Mouse (Mus musculus) thymus, adult 18-20 months (tissue): ENCODE data around the gene Babam1.

Experiments
- DNase-seq, 2 experiments: peaks; one replicate each; pipeline ENCODE4 v3.0.0; 2022; ENCODE audit warnings: mixed read lengths in 2 of 2

The Babam1 gene

GRCm38 (mm10) chr8:71381971-71382961 lies 14.4 kb upstream of the Babam1 start:
- DNase-seq: peak; percentile 57 to 65

GRCm38 (mm10) chr8:71383396-71383795 lies 13.3 kb upstream of the Babam1 start:
- DNase-seq: no peak

- DNase-seq: no peak
These were observed 12.8 kb upstream of the Babam1 start for GRCm38 (mm10) chr8:71383860-71384259.

GRCm38 (mm10) chr8:71385212-71385835 lies 11.3 kb upstream of the Babam1 start:
- no peak for DNase-seq

GRCm38 (mm10) chr8:71388267-71388666 lies 8.4 kb upstream of the Babam1 start:
- no peak for DNase-seq

- DNase-seq: no peak
These were observed 5.0 kb upstream of the Babam1 start for GRCm38 (mm10) chr8:71391696-71392095.

GRCm38 (mm10) chr8:71392391-71392790 lies 4.3 kb upstream of the Babam1 start:
- DNase-seq: no peak

GRCm38 (mm10) chr8:71392871-71393270 lies 3.8 kb upstream of the Babam1 start:
- no peak for DNase-seq

- DNase-seq: no peak
These were observed 2.2 kb upstream of the Babam1 start for GRCm38 (mm10) chr8:71394481-71394880.

- no peak for DNase-seq
These were observed 1.6 kb upstream of the Babam1 start for GRCm38 (mm10) chr8:71395071-71395470.

- DNase-seq: no peak
These were observed 1.0 kb upstream of the Babam1 start, which contains the start of gene Ushbp1 for GRCm38 (mm10) chr8:71395629-71396028. Gene Ushbp1, minus strand, starts transcription at chr8:71395802.

- no peak for DNase-seq
These were observed 1.0 kb downstream of the Babam1 start for GRCm38 (mm10) chr8:71397701-71398100.

- DNase-seq: no peak
These were observed 4.2 kb downstream of the Babam1 start for GRCm38 (mm10) chr8:71400826-71401225.

- DNase-seq: no peak
These were observed 4.8 kb downstream of the Babam1 start for GRCm38 (mm10) chr8:71401454-71401853.

GRCm38 (mm10) chr8:71402446-71402964 lies 5.8 kb downstream of the Babam1 start:
- no peak for DNase-seq

GRCm38 (mm10) chr8:71403107-71403885 lies 6.6 kb downstream of the Babam1 start:
- no peak for DNase-seq

GRCm38 (mm10) chr8:71404011-71404410 lies 7.3 kb downstream of the Babam1 start:
- DNase-seq: no peak

- no peak for DNase-seq
These were observed 8.3 kb downstream of the Babam1 start for GRCm38 (mm10) chr8:71404951-71405351.

GRCm38 (mm10) chr8:71405401-71406098 lies 8.9 kb downstream of the Babam1 start, which contains the start of gene Ankle1:
Gene Ankle1, plus strand, starts transcription at chr8:71406010.
- DNase-seq: peak; percentile 90 to 92

- DNase-seq: peak in 1 of 2 experiments; percentile 62
These were observed 9.7 kb downstream of the Babam1 start for GRCm38 (mm10) chr8:71406099-71407015.

- DNase-seq: no peak
These were observed 10.8 kb downstream of the Babam1 start for GRCm38 (mm10) chr8:71407441-71407840.
